Mouse (Mus musculus) cerebellum, adult 2 months (tissue): Measurements from ENCODE around the gene Epb41l1. TPM values are rescaled to one million over a fixed set of nuclear protein-coding genes. Genes with fewer than 3 reads are reported as not detected.
"Not testable (repeated sequence)": the region's sequence is repeated elsewhere in the genome, so short reads cannot be mapped to it uniquely, and the experiment has no call there.

Experiments
- DNase-seq, 2 experiments: peaks; one replicate each; pipeline ENCODE4 v3.0.0; 2021
- H3K27ac ChIP-seq: fragments of 200-500 bp; 2 replicates; pipeline ENCODE4 v1.5.1; 2012; ENCODE audit warnings: low read length, control low read depth, inconsistent platforms; ENCODE audit not compliant: insufficient read depth
- H3K27me3 ChIP-seq: fragments of 200-500 bp; 2 replicates; pipeline ENCODE4 v1.6.1; 2012; ENCODE audit warnings: inconsistent platforms, mild to moderate bottlenecking, low read length, moderate library complexity; ENCODE audit not compliant: control insufficient read depth, insufficient read depth
- H3K4me1 ChIP-seq: fragments of 200-500 bp; 2 replicates; pipeline ENCODE4 v1.6.1; 2011; ENCODE audit warnings: low read length; ENCODE audit not compliant: control insufficient read depth, insufficient read depth
- H3K4me3 ChIP-seq: fragments of 200-500 bp; replicated peaks from 2 replicates; pipeline ENCODE3; 2011; ENCODE audit warnings: mild to moderate bottlenecking, low read depth, low read length, control low read depth; ENCODE audit not compliant: insufficient read depth
- CTCF ChIP-seq: fragments of 200-500 bp; IDR thresholded peaks from 2 replicates; pipeline ENCODE4 v1.5.1; 2011; ENCODE audit warnings: low read depth, mild to moderate bottlenecking, control low read depth, low read length, moderate library complexity, borderline replicate concordance; ENCODE audit not compliant: insufficient read depth
- POLR2A ChIP-seq: fragments of 200-500 bp; IDR thresholded peaks from 2 replicates; pipeline ENCODE4 v1.6.1; 2011; ENCODE audit warnings: low read length, control low read depth, borderline replicate concordance; ENCODE audit not compliant: insufficient read depth
- WGBS: fragments of 180-500 bp; shearing (Covaris S2); methylation state at CpG from one replicate; pipeline ENCODE4 v1.1.7; 2018; 5-methylcytosine and 5-hydroxymethylcytosine counted together
- polyA plus RNA-seq: library from polyadenylated mRNA; depleted of rRNA; stranded (reverse); fragments of >200 nt; gene quantifications from 2 replicates; pipeline ENCODE4 v1.2.3, GENCODE M21; 2012

Epb41l1 gene
- polyA plus RNA-seq, 1 experiment = 219 TPM

- TF ChIP-seq POLR2A (no peak), CTCF (no peak)
- WGBS = 90% methylated on average over 2 of the region's 2 CpGs
Observed at GRCm38 (mm10) chr2:156396096-156396495, 24.6 kb upstream of the Epb41l1 start.

GRCm38 (mm10) chr2:156397988-156398387 is 22.7 kb upstream of the Epb41l1 start:
- DNase-seq = no peak

More at GRCm38 (mm10) chr2:156396096-156396495, 24.6 kb upstream of the Epb41l1 start:
- no peak for DNase-seq
- Histone ChIP-seq H3K27ac (no peak overlapping the region), H3K27me3 (no peaks in the 10 kb centered on the region), H3K4me3 (no peak overlapping the region), H3K4me1 (peaks cover 3% of the 10 kb centered on the region)

DNA sequence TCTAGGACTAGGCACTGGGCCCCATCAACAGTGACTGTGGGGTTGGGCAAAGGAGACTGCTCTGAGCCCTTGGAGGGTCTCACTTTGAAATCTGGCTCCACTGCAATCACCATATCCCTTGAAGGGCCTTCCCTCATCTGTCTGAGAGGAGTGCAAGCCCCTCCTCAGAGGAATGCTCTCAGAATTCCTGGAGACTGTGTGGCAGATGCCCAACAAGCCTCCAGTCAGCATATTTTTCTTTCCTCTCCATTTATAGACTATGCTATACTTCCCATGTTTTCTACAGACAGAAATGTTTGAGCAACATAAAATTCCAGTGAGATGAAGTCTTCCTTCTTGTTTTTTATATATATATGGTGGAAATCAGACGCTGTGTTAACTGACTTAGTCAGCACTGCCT is 21.2 kb upstream of the Epb41l1 start:
- TF ChIP-seq POLR2A (no peak), CTCF (no peak)
- Histone ChIP-seq H3K4me3 (no peak overlapping the region), H3K4me1 (no peaks in the 10 kb centered on the region), H3K27ac (no peak overlapping the region), H3K27me3 (no peaks in the 10 kb centered on the region)
- DNase-seq = no peak
- 93% methylated on average over 1 of the region's 1 CpGs for WGBS

More at GRCm38 (mm10) chr2:156397988-156398387, 22.7 kb upstream of the Epb41l1 start:
- no peak overlapping the region for H3K4me3 ChIP-seq
- TF ChIP-seq POLR2A (no peak), CTCF (no peak)
- peaks cover 3% of the 10 kb centered on the region for H3K4me1 ChIP-seq
- H3K27me3 ChIP-seq = no peaks in the 10 kb centered on the region
- 93% methylated on average over 7 of the region's 7 CpGs for WGBS
- H3K27ac ChIP-seq = no peak overlapping the region

- no peak overlapping the region for H3K27ac ChIP-seq
- no peaks in the 10 kb centered on the region for H3K27me3 ChIP-seq
- no peaks in the 10 kb centered on the region for H3K4me1 ChIP-seq
- TF ChIP-seq POLR2A (no peak), CTCF (no peak)
- H3K4me3 ChIP-seq = no peak overlapping the region
- DNase-seq = no peak
- 11% methylated on average over 9 of the region's 9 CpGs for WGBS
Observed at GRCm38 (mm10) chr2:156401331-156401730, 19.4 kb upstream of the Epb41l1 start.

GRCm38 (mm10) chr2:156402036-156402435 is 18.7 kb upstream of the Epb41l1 start:
- DNase-seq = no peak
- WGBS = 92% methylated on average over 3 of the region's 3 CpGs
- Histone ChIP-seq H3K4me1 (no peaks in the 10 kb centered on the region), H3K27ac (no peak overlapping the region), H3K27me3 (no peaks in the 10 kb centered on the region), H3K4me3 (no peak overlapping the region)
- TF ChIP-seq CTCF = no peak
- TF ChIP-seq POLR2A = no peak

DNA sequence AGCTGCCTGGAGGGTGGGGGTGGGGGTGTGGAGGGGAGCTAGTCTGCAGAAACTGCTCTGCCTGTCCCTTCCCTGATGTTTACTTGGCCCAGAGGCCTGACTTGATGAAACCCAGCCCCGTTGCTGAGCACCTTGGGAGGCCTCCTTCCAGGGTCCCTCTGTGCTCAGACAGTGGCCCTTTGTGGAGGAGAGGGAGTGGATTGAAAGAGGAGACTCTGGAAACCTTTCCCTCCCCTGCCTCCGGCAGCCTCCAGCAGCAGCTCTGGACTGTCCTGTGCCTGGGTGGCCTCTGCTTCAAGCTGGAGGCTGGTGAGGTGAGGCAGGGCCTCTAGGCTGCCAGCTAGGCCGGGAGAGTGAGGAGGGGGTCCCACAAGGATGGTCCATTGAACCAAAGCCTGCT is 13.7 kb upstream of the Epb41l1 start:
- TF ChIP-seq POLR2A (no peak), CTCF (no peak)
- no peak overlapping the region for H3K27ac ChIP-seq
- H3K4me1 ChIP-seq = no peaks in the 10 kb centered on the region
- H3K4me3 ChIP-seq = no peak overlapping the region
- WGBS = 22% methylated on average over 3 of the region's 3 CpGs
- DNase-seq = no peak
- no peaks in the 10 kb centered on the region for H3K27me3 ChIP-seq

GRCm38 (mm10) chr2:156408168-156408567 is 12.5 kb upstream of the Epb41l1 start:
- DNase-seq = no peak
- 11% methylated on average over 8 of the region's 8 CpGs for WGBS
- no peaks in the 10 kb centered on the region for H3K27me3 ChIP-seq
- TF ChIP-seq CTCF (no peak), POLR2A (no peak)
- H3K4me3 ChIP-seq = no peak overlapping the region
- H3K4me1 ChIP-seq = no peaks in the 10 kb centered on the region
- H3K27ac ChIP-seq = no peak overlapping the region

GRCm38 (mm10) chr2:156411348-156411747 is 9.4 kb upstream of the Epb41l1 start:
- 78% methylated on average over 7 of the region's 7 CpGs for WGBS
- not testable (repeated sequence) for H3K27me3 ChIP-seq, H3K4me3 ChIP-seq, H3K4me1 ChIP-seq, H3K27ac ChIP-seq, DNase-seq

GRCm38 (mm10) chr2:156414996-156415395 is 5.7 kb upstream of the Epb41l1 start:
- no peak for DNase-seq
- WGBS = 62% methylated on average over 2 of the region's 2 CpGs
- H3K27ac ChIP-seq = no peak overlapping the region
- H3K4me1 ChIP-seq = no peaks in the 10 kb centered on the region
- no peak overlapping the region for H3K4me3 ChIP-seq
- TF ChIP-seq CTCF (no peak), POLR2A (no peak)
- no peaks in the 10 kb centered on the region for H3K27me3 ChIP-seq
